Mouse (Mus musculus) megakaryocyte, embryonic 14.5 days (primary cell): ENCODE measurements around the gene Polg.

Experiments used
- FLI1 ChIP-seq: IDR thresholded peaks from 2 replicates; pipeline ENCODE4 v1.6.1; 2012; ENCODE audit warnings: low read length, inconsistent platforms, mixed read lengths
- GATA1 ChIP-seq: IDR thresholded peaks from 3 replicates; pipeline ENCODE4 v1.6.1; 2012; ENCODE audit warnings: mixed read lengths, low read length, inconsistent platforms, borderline replicate concordance

DNA sequence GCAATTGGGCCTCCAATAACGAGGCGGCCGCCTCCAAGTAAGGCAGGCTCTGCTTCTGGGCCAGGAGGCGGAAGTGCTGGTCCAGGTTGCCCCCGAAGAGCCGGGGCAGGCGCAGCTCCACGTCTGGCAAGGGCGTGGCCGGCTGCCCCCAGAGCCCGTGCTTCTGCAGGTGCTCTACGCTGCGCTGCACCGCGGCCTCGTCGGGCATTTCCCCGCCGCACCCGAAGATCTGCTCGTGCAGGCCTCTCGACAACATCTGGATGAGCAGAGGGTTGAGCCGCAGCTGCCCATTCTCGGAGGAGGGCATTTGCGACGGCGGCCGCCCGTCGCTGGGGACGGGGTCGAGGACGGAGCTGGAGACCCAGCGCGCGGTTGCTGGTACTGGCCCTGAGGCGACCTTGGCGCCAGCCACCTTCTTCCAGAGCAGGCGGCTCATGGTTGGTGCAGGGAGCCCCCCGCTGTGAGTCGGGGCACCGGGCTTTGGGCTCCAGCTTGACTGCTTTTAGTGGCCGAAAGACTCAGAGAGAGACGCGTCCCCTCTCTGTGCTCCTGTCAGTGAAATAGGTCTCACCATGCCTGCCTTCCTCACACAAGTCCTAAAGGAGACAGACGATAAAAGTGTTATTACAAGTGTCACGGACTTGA lies 1.3 kb downstream of the Polg start:
- TF ChIP-seq FLI1 (no peak), GATA1 (no peak)
